Mouse (Mus musculus): ENCODE measurements around the gene Lrrc27. TPM values are rescaled to one million over a fixed set of nuclear protein-coding genes. Genes with fewer than 3 reads are reported as not detected.

Lrrc27 gene
- polyA plus RNA-seq, 1 experiment from 2014 or later: 1.8 TPM

- H3K9ac ChIP-seq (replicated peaks): no peak overlapping the region
- peaks cover 32% of the 10 kb centered on the region for H3K27me3 ChIP-seq
- ATAC-seq (ENCODE audit: insufficient number of reproducible peaks, insufficient read depth, low FRiP score, low TSS enrichment, low read depth): no peak
- H3K4me1 ChIP-seq (replicated peaks): peaks cover 39% of the 10 kb centered on the region
- H3K9me3 ChIP-seq: no peaks in the 10 kb centered on the region
- no peaks in the 10 kb centered on the region for H3K36me3 ChIP-seq
- no peak overlapping the region for H3K4me2 ChIP-seq
- WGBS: 67% methylated on average over 5 of the region's 5 CpGs
- H3K27ac ChIP-seq: no peak overlapping the region
- H3K4me3 ChIP-seq (replicated peaks): no peak overlapping the region
Observed at GRCm38 (mm10) chr7:139246086-139246485, 33.3 kb downstream of the Lrrc27 start.

DNA sequence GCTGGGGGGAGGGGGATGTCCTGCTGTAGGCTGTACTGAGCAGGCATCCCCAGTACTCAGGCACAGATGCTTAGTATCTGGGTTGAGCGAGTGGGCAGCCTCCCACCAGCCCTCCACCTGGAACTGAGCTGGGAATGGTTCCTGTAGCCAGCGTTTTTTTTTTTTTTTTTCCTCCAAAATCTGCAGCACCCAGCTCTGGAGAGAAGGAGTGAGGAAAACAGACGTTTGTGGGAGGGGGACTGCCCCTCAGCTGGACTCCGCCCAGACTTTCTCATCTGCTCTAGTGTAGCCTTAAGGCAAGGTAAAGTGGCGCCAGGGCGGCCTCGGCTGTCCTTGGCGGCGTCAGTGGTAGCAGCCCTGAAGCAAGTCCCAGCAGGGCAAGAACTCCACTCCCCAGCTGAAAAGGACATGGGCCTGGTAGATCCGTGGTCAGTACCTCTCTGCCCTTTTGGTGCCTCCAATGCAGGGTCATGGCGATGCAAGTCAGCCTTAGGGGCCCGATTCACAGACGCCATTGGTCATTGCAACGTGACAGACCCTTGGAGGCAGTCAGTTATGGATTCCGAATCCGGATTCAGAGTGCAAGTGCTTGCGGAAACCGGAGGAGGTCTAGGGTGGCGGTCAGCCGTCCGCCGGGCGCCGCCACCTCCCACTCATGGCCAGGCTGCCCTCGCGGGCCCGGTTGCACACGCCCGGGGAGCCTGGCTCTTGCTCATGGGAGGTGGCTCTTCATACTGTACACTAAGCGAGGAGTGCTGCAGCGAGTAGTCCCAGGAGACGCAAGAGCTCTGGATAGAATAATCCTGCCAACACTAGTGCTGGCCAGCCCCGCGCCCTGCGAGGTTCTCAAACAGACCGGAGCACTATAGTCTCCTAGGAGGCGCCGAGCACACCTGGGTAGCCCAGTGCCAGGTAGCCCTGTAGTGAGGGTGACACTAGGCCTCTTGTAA, 34.4 kb downstream of the Lrrc27 start:
- no peaks in the 10 kb centered on the region for H3K9me3 ChIP-seq
- peak; percentile 38; the same call in 1 of the 2 replicates for ATAC-seq (ENCODE audit: insufficient number of reproducible peaks, insufficient read depth, low FRiP score, low TSS enrichment, low read depth)
- H3K4me3 ChIP-seq (replicated peaks): peak overlapping the region; percentile 69
- H3K9ac ChIP-seq (replicated peaks): peak overlapping the region; percentile 84
- H3K27me3 ChIP-seq: peaks cover 32% of the 10 kb centered on the region
- no peaks in the 10 kb centered on the region for H3K36me3 ChIP-seq
- peaks cover 48% of the 10 kb centered on the region for H3K4me1 ChIP-seq (replicated peaks)
- 3% methylated on average over 38 of the region's 38 CpGs for WGBS
- H3K4me2 ChIP-seq: peak overlapping the region; percentile 94
- H3K27ac ChIP-seq: peak overlapping the region; percentile 76

DNA sequence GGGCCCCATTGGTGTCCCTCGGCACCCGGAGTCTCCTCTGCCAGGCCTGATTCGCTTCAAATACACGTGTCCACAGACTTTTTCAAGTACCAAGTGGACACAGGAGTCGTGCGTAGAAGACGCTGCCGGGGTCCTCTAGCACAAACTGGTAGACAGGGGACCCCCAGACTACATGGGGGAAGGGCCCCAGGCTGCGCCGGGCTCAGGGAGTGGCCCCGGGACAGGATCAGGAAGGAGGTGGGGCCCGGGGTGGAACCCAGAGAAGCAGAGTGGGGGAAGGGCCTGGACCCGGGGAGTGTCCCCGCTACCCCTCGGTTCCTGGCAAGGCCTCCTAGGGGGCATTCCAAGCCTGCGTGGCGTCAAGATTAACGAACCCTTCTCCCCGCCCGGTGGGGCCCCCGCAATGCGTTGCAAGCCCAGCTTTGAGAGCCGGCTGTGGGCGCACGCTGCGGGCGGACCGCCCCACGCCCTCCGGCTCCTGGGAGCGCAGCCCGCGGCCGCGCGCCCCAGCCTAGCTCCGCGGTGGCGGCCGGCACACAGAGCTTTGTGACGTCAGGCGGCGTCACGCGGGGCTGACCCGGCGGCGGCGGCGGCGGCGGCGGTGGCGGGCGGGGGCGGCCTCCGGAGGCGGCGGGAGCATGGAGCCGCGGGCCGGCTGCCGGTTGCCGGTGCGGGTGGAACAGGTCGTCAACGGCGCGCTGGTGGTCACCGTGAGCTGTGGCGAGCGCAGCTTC, 35.3 kb downstream of the Lrrc27 start, which contains the start of gene Pwwp2b:
Pwwp2b (plus strand) TSS at position 602 of the 734 bp plus-strand sequence.
- peaks cover 50% of the 10 kb centered on the region for H3K4me1 ChIP-seq (replicated peaks)
- peak; percentile 66 for ATAC-seq (ENCODE audit: insufficient number of reproducible peaks, insufficient read depth, low FRiP score, low TSS enrichment, low read depth)
- peak within 1 kb of the TSS; percentile 84 for H3K9ac ChIP-seq (replicated peaks)
- H3K27me3 ChIP-seq: peaks cover 35% of the 10 kb centered on the region
- H3K4me2 ChIP-seq: peak within 1 kb of the TSS; percentile 94
- peak within 1 kb of the TSS; percentile 69 for H3K4me3 ChIP-seq (replicated peaks)
- H3K36me3 ChIP-seq: no peaks in the 10 kb centered on the region
- H3K9me3 ChIP-seq: no peaks in the 10 kb centered on the region
- under 1% methylated on average over 66 of the region's 72 CpGs for WGBS
- peak within 1 kb of the TSS; percentile 76 for H3K27ac ChIP-seq

DNA sequence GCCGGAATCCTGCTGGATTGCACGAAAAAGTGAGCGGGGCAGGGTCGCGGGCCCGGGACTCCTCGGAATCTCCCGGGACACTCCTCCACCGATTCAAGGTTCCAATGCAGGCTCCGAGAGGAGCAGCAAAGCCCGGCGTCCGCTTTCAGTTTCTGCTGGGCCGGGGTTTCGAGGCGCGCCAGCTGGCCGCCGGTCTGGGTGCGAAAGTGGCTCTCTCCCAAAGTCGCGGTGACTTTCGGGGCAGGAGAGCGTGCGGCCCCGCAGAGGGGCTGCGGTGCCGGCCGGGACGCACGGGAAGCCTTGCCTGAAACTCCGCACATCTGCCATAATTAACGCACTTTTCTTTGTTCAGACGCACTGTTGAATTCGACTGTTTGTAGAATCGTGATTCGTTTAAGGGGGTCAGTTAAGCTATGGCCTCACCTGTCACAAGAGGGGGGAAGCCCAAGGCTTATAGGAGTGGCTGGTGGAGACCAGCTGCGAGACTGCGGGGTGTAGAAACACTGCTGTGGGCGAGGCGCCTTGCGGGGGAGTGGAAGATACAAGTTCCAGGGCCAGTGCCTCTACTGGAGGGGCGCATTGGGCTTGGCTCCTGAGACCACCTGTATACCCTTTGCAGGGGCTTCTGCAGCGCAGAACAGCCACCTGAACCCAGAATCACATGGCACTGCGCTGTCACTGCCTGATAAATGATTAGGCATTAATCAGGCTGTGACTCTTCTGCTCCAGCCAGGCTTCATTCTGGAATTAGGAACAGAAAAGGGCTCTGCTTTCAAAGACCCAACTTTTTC, 36.0 kb downstream of the Lrrc27 start:
- no peak overlapping the region for H3K27ac ChIP-seq
- WGBS: 2% methylated on average over 45 of the region's 45 CpGs

GRCm38 (mm10) chr7:139249406-139250210, 36.8 kb downstream of the Lrrc27 start:
- no peaks in the 10 kb centered on the region for H3K9me3 ChIP-seq
- 31% methylated on average over 7 of the region's 7 CpGs for WGBS
- no peak overlapping the region for H3K27ac ChIP-seq
- H3K36me3 ChIP-seq: no peaks in the 10 kb centered on the region
- peaks cover 35% of the 10 kb centered on the region for H3K27me3 ChIP-seq
- H3K4me3 ChIP-seq (replicated peaks): peak overlapping the region; percentile 69
- no peak overlapping the region; the same call in 1 of the 2 replicates for H3K9ac ChIP-seq (replicated peaks)
- H3K4me2 ChIP-seq: peak overlapping the region; percentile 94
- no peak for ATAC-seq (ENCODE audit: insufficient number of reproducible peaks, insufficient read depth, low FRiP score, low TSS enrichment, low read depth)
- peaks cover 50% of the 10 kb centered on the region for H3K4me1 ChIP-seq (replicated peaks)

More for the DNA sequence above, 36.0 kb downstream of the Lrrc27 start:
- H3K27me3 ChIP-seq: peaks cover 35% of the 10 kb centered on the region
- no peaks in the 10 kb centered on the region for H3K9me3 ChIP-seq
- H3K4me1 ChIP-seq (replicated peaks): peaks cover 50% of the 10 kb centered on the region
- H3K4me2 ChIP-seq: peak overlapping the region; percentile 94
- no peak for ATAC-seq (ENCODE audit: insufficient number of reproducible peaks, insufficient read depth, low FRiP score, low TSS enrichment, low read depth)
- H3K4me3 ChIP-seq (replicated peaks): peak overlapping the region; percentile 69
- no peaks in the 10 kb centered on the region for H3K36me3 ChIP-seq
- H3K9ac ChIP-seq (replicated peaks): peak overlapping the region; percentile 84

DNA sequence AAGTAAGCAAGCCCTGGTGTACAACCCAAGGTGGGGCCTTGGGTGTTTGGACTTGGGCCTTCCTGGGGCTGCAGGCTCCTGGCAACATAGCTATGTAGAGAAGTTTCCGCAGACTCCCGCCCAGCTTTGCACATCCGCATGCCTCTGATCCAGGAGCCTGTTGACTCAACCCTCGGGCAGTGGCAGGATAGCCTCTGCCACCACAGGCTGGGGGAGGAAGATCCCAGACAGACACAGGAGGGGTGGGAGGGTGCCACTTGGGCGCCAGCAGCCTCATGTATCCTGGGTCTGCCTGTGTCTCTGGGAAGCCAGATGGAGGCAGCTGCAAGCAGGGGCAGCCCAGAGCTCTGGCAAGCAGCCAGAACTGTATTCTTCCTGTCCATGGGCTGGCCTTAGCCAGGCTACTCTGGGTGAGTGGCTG, 39.1 kb downstream of the Lrrc27 start:
- WGBS: 75% methylated on average over 5 of the region's 5 CpGs
- Histone ChIP-seq H3K27ac (no peak overlapping the region), H3K36me3 (peaks cover 18% of the 10 kb centered on the region), H3K27me3 (peaks cover 28% of the 10 kb centered on the region), H3K4me3 (replicated peaks) (no peak overlapping the region), H3K4me2 (no peak overlapping the region), H3K9me3 (no peaks in the 10 kb centered on the region), H3K4me1 (replicated peaks) (peaks cover 43% of the 10 kb centered on the region), H3K9ac (replicated peaks) (no peak overlapping the region)
- ATAC-seq (ENCODE audit: insufficient number of reproducible peaks, insufficient read depth, low FRiP score, low TSS enrichment, low read depth): no peak

DNA sequence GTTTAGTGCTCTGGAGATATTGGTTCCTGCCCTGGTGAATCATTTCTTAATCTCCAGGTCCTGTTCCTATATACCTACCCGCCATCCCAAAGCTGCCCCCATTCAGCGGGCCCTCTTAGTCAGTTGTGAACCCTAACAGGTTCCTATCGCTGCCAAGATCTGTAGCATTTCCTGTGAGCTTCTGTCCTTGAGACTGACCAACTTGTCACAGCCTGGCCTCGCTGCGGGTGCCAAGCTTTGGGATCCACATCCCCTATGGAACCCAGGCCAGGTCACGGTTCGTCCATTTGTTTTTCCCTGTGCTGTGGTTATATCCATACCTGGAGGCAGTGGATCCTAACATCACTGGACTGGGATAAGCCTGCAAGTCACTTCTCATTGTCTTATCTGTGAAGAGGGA, 39.8 kb downstream of the Lrrc27 start:
- no peak overlapping the region for H3K4me3 ChIP-seq (replicated peaks)
- WGBS: 87% methylated on average over 7 of the region's 7 CpGs
- H3K9ac ChIP-seq (replicated peaks): no peak overlapping the region
- H3K27ac ChIP-seq: no peak overlapping the region
- H3K27me3 ChIP-seq: peaks cover 23% of the 10 kb centered on the region
- H3K4me1 ChIP-seq (replicated peaks): peaks cover 37% of the 10 kb centered on the region
- no peaks in the 10 kb centered on the region for H3K9me3 ChIP-seq
- no peak for ATAC-seq (ENCODE audit: insufficient number of reproducible peaks, insufficient read depth, low FRiP score, low TSS enrichment, low read depth)
- H3K4me2 ChIP-seq: no peak overlapping the region
- peaks cover 18% of the 10 kb centered on the region for H3K36me3 ChIP-seq

DNA sequence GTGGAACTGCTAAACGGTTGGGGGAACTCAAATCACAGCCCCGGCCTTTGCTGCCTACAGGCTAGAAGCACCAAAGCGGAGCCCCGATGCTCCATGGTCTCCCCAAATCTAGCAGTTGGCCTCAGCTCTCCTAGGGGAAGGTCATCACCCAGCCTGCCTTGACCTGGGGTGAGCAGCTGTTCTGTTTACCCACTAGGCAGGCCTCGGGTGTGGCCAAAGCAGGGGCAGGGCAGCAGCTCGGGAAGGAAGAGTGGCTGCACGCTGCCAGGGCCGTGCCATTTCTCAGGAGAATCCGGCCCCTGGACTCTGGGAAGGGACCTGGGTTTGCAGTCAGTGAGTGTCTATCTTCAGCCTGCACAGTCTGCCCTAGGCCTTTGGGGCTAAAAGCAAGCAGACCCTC, 40.2 kb downstream of the Lrrc27 start:
- ATAC-seq (ENCODE audit: insufficient number of reproducible peaks, insufficient read depth, low FRiP score, low TSS enrichment, low read depth): no peak
- H3K4me2 ChIP-seq: no peak overlapping the region
- H3K27ac ChIP-seq: peak overlapping the region; percentile 7; the same call in 1 of the 2 replicates
- 69% methylated on average over 9 of the region's 9 CpGs for WGBS
- peaks cover 18% of the 10 kb centered on the region for H3K36me3 ChIP-seq
- H3K27me3 ChIP-seq: peaks cover 23% of the 10 kb centered on the region
- no peaks in the 10 kb centered on the region for H3K9me3 ChIP-seq
- no peak overlapping the region for H3K4me3 ChIP-seq (replicated peaks)
- no peak overlapping the region for H3K9ac ChIP-seq (replicated peaks)
- H3K4me1 ChIP-seq (replicated peaks): peaks cover 33% of the 10 kb centered on the region

DNA sequence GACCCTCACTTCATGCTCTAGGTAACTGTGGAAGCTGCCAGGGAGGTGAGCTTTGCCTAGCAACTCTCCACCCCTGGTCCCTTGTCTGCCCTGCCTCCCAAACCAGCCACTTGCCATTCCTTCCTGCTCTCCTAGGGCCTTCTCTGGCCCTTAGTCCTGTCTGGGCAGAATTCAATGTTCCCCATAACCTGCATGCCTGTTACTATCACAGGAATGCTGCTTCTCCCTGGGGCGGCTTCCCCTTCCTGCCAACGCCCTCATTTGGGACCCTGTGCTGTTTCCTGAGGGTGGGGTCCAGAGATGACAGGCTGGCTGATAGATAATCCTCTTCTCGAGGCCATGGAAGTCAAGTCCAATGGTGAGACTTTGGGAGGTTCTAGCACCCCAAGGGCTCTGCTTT, 40.7 kb downstream of the Lrrc27 start:
- no peak overlapping the region for H3K4me3 ChIP-seq (replicated peaks)
- H3K9me3 ChIP-seq: no peaks in the 10 kb centered on the region
- 70% methylated on average over 3 of the region's 3 CpGs for WGBS
- peak overlapping the region; percentile 7 for H3K27ac ChIP-seq
- peaks cover 23% of the 10 kb centered on the region for H3K27me3 ChIP-seq
- peaks cover 18% of the 10 kb centered on the region for H3K36me3 ChIP-seq
- H3K4me1 ChIP-seq (replicated peaks): peaks cover 33% of the 10 kb centered on the region
- no peak for ATAC-seq (ENCODE audit: insufficient number of reproducible peaks, insufficient read depth, low FRiP score, low TSS enrichment, low read depth)
- no peak overlapping the region for H3K9ac ChIP-seq (replicated peaks)
- H3K4me2 ChIP-seq: no peak overlapping the region

DNA sequence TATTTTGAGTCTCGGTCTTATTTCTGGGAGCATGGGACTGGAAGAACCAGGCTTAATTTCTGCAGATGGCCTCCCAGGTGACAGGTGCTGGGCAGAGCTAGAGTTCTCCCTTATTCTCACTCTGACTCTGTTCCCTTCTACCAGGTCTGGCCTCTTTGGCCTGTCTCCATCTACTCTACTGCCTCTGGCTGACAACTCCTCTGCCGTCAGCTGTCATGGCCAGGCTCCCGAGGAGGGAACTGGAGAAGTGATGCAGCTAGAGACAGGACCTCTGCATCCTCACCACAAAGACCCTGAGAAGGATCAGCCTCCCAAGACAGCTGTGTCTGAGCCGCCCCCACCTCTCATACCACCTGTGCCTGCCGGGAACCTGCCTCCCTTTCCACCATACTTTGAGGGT, 41.8 kb downstream of the Lrrc27 start:
- Histone ChIP-seq H3K9ac (replicated peaks) (no peak overlapping the region), H3K36me3 (peaks cover 18% of the 10 kb centered on the region), H3K9me3 (no peaks in the 10 kb centered on the region), H3K27me3 (peaks cover 12% of the 10 kb centered on the region), H3K4me2 (no peak overlapping the region), H3K4me1 (replicated peaks) (peaks cover 23% of the 10 kb centered on the region), H3K27ac (no peak overlapping the region), H3K4me3 (replicated peaks) (no peak overlapping the region)
- no peak for ATAC-seq (ENCODE audit: insufficient number of reproducible peaks, insufficient read depth, low FRiP score, low TSS enrichment, low read depth)
- 86% methylated on average over 5 of the region's 5 CpGs for WGBS

Data from limb, embryonic 12.5 days (tissue).